Mouse (Mus musculus) heart, postnatal 0 days (tissue): ENCODE results near the gene Aldh1l1.

Experiments used
- CTCF ChIP-seq: IDR thresholded peaks from 2 replicates; pipeline ENCODE4 v1.5.1; 2016; ENCODE audit warnings: antibody characterized with exemption, control low read depth, low read depth
- EP300 ChIP-seq: IDR thresholded peaks from 2 replicates; pipeline ENCODE4 v1.6.1; 2016; ENCODE audit warnings: antibody characterized with exemption, low read depth

DNA sequence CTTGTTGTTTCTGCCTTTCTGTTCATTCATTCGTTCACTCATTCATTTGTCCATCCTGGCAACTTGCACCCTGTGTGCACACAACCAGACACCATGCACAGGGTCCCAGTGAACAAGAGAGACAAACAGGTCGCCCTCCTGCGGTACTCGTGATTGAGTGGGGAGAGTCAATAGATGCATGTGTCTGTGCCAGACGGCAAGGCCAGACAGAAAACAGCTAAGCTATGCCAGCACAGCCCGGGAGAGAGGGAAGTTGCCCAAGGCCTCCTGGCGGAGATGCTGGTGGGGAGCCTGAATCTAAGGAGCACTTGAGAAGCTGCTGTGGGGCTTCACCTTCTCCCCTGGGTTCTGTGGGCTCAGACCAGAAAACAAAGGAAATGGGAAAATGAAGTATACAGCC lies 129.1 kb downstream of the Aldh1l1 start:
- TF ChIP-seq CTCF (no peak), EP300 (no peak)
